Mouse (Mus musculus): ENCODE data around the gene Maneal.
A peak's percentile ranks its signal among the peaks of the same experiment; 100 is the strongest.

Gene Maneal

GRCm38 (mm10) chr4:124861283-124862188 lies at the start of gene Maneal:
Gene Maneal, minus strand, starts transcription at chr4:124862171.
- DNase-seq (ENCODE audit: low spot score), result no peak

DNA sequence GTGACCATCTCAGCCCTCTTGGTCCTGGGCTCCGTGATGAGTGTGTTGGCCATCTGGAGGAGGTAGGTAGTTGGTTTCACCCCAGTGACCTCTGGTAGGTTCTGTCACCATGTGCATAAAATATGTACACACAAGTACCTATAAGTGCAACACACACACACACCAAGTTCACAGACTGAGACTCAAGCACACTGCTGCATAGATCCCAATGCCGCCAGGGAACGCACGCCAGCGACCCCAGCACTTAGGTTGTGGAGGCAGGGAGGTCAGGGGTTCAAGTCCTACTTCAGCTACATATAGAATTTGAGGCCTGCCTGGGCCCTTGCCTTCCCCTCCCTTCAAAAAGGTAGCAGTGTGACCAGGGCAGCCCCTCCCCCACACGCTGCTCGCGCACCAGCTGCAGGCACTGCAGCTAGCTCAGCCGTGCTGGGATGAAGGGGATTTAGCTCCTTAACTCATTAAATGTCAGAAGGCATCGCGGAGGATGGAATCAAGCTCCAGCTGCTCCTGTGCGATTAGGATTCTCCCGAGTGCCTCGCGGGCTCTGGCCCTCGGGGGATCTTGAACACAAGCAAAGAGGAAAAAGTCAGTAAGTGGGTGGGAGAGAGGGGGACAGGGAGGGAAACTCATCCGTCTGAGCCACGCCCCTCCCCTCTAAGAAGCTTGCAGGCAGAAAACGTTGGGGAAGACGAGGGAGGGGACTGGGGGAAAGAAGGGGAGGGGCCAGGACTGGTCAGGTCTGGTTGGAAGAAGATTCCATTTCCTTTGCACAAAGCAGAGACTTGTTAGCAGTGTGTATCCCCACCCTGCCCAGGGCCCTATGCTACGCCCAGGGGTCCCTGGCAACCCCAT lies 44.2 kb upstream of the Maneal start:
- no peak for DNase-seq (ENCODE audit: low spot score)

GRCm38 (mm10) chr4:124905417-124905816 lies 43.4 kb upstream of the Maneal start:
- no peak for DNase-seq (ENCODE audit: low spot score)

DNA sequence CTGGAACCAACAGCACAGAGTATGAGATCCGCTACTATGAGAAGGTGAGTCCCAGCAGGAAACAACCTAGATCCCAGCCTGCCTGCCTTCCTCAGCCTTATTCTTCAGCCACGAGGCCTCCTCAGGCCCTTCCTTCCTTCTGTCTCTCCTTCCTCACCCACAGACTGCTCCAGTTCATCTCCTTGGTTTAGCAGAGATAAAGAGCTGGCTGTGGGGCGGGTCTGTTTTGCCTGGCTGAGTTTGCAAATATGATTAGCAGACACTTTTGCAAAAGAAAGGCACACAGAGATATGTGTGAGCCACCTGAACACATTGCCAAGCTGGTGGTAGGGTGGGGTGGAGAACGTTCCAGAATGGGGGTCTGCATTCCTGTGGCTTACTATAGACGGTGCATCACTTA lies 37.9 kb upstream of the Maneal start:
- no peak for DNase-seq (ENCODE audit: low spot score)

GRCm38 (mm10) chr4:124898428-124898827 lies 36.5 kb upstream of the Maneal start:
- no peak for DNase-seq (ENCODE audit: low spot score)

GRCm38 (mm10) chr4:124894508-124895428 lies 32.8 kb upstream of the Maneal start:
- DNase-seq (ENCODE audit: low spot score), result no peak

GRCm38 (mm10) chr4:124893769-124894168 lies 31.8 kb upstream of the Maneal start:
- DNase-seq (ENCODE audit: low spot score), result no peak

GRCm38 (mm10) chr4:124890831-124891230 lies 28.9 kb upstream of the Maneal start:
- no peak for DNase-seq (ENCODE audit: low spot score)

DNA sequence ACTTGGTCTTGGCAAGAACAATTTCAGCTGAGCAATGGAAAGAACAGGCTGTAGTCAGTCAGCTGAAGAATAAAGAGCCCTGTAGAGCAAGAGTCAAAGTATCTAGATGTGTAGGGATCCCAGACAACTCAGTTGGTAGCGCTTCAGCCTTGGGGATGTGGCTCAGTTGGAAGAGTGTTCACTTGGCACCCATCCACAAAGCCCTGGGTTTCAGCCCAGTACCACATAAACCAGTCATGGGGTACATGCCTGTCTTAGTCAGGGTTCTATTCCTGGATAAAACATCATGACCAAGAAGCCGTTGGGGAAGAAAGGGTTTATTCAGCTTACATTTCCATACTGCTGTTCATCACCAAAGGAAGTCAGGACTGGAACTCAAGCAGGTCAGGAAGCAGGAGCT lies 28.0 kb upstream of the Maneal start:
- DNase-seq (ENCODE audit: low spot score), result no peak

GRCm38 (mm10) chr4:124888702-124889101 lies 26.7 kb upstream of the Maneal start:
- no peak for DNase-seq (ENCODE audit: low spot score)

DNA sequence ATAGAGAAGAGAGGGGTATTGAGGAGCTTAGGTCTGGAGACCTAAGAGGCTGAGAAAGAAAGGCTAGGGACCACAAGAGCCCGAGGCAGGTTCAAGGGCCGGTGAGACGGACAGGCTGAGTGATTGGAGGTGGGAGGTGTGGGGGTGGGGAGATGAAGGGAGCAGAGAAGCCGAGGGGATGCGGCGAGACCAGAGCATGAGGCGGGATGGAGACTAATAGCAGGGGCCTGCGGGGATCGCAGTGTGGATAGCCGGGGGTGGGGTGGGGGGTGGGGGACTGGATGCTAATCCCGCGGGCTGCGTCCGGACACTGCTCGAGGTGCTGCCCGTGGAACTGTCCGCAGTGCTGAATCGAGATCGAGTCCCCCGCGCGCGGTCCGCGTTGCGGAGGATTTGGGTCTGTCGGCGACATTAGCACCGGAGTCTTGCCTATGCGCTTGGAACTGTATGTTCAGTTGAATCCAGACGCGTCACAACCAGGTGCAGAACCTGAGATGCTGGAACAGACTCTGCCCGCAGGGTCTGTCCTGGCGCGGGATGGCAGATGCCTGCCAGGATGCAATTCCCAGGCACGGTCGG lies 20.3 kb upstream of the Maneal start:
- DNase-seq (ENCODE audit: low spot score), result peak; percentile 30

- no peak for DNase-seq (ENCODE audit: low spot score)
Observed at GRCm38 (mm10) chr4:124881341-124881908, 19.5 kb upstream of the Maneal start.

GRCm38 (mm10) chr4:124880599-124880998 lies 18.6 kb upstream of the Maneal start, which contains the start of gene Epha10:
Gene Epha10, plus strand, starts transcription at chr4:124880899.
- DNase-seq (ENCODE audit: low spot score), result no peak

DNA sequence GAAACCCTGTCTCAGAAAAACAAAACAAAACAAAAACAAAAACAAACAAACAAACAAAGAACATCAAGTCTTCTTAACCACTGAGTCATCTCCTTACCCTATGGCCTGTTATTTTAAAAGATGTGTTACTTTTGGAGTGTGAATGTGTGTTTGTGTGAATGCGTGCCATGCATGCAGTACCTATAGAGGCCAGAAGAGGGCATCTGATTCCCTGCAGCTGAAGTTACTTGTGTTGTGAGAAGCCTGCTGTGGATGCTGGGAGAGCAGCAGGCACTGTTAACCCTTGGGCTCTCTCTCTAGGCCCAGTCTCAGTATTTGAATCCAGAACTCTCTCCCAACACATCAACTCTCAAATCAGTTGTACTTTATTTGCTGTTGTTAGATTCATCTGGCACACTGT lies 10.7 kb upstream of the Maneal start:
- no peak for DNase-seq (ENCODE audit: low spot score)

GRCm38 (mm10) chr4:124860446-124860845 lies 1.5 kb downstream of the Maneal start:
- DNase-seq (ENCODE audit: low spot score), result peak; percentile 69

DNA sequence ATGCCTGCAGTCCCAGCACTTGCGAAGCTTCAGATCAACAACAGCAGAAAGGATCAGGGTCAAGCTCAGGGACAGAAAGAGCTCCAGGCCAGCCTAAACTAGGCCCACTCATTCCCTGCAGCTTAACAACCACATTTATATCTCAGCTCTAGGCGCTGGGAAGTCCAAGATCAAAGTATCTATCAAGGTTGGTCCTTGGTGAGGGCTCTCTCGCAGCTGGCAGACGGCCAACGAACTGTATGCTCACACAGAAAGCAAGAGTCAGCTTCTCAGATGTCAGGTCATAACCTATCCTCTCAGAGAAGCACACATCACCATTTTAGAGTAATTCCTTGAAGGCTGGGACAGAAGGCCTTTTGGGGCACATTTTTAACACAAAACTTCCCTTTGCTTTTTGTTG lies 3.6 kb downstream of the Maneal start:
- DNase-seq (ENCODE audit: low spot score), result no peak

- no peak for DNase-seq (ENCODE audit: low spot score)
Observed at GRCm38 (mm10) chr4:124856294-124856693, 5.7 kb downstream of the Maneal start.

DNA sequence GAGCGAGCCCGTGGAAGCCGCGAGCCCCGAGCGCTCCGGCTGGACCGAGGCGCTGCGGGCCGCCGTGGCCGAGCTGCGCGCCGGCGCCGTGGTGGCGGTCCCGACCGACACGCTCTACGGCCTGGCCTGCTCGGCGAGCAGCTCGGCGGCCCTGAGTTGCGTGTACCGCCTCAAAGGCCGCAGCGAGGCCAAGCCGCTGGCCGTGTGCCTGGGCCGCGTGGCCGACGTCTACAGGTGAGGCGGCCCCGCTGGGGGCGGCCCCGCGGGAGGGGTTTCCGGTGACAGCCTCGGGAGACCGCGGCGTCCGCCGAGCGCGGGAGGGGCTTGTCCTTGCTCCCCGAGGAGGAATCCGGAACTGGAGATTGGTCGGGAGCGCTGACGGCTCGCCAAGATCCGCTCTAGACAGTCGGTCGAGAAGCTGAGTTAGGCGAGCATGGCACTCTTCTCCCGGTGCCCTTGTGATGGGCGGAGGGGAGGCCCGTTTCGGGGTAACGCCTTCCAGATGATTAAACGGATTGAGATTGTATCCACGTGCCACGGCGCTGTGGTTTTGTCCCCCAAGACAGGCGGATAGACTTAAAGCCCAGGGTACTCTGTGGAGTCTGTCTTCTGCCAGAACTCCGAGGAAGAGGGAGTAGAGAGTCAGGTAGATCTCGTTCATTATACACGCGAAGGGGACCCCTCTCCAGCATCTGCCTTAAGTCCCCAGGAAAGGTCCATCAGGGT lies 10.9 kb downstream of the Maneal start, which contains the start of gene 1110065P20Rik:
Gene 1110065P20Rik, minus strand, starts transcription at position 264 of the 726 bp plus-strand sequence.
- peak; percentile 57 for DNase-seq (ENCODE audit: low spot score)

DNA sequence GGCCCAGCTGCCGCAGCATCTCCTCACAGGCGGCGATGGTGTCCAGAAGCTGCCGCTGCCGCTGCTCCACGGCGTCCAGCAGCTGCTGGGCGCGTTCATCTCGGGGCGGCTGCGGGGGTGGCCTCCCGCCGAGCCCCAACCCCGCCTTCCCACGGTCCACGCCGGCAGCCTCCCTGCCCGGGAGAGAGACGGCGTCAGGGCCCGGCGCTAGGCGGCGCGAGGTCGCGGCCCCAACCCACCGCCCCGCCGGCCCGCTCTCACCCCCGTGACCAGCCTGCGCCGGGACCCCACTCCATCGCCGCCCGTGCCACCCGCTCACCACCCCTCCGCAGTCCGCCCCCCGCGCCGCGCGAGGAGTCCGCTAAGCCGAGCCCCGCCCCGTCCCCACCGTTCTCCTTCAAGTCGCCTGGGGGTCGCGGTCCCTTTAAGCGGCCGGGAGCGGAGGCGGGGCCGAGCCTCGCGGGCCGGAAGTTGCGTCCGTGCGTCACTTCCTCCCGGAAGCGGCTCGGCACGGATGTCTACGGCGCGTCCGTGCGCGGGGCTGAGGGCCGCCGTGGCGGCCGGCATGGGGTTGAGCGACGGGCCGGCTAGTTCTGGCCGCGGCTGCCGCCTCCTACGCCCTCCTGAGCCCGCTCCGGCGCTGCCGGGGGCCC lies 11.6 kb downstream of the Maneal start, which contains the start of gene Yrdc:
Gene Yrdc, plus strand, starts transcription at position 419 of the 653 bp plus-strand sequence.
- peak; percentile 91 for DNase-seq (ENCODE audit: low spot score)

All from ovary, postnatal 14 days (tissue).